Mouse (Mus musculus): ENCODE measurements around the gene Cpsf4. TPM values are rescaled to one million over a fixed set of nuclear protein-coding genes. Genes with fewer than 3 reads are reported as not detected.

Cpsf4 gene
- polyA plus RNA-seq, 1 experiment from 2014 or later = 27.3 TPM

DNA sequence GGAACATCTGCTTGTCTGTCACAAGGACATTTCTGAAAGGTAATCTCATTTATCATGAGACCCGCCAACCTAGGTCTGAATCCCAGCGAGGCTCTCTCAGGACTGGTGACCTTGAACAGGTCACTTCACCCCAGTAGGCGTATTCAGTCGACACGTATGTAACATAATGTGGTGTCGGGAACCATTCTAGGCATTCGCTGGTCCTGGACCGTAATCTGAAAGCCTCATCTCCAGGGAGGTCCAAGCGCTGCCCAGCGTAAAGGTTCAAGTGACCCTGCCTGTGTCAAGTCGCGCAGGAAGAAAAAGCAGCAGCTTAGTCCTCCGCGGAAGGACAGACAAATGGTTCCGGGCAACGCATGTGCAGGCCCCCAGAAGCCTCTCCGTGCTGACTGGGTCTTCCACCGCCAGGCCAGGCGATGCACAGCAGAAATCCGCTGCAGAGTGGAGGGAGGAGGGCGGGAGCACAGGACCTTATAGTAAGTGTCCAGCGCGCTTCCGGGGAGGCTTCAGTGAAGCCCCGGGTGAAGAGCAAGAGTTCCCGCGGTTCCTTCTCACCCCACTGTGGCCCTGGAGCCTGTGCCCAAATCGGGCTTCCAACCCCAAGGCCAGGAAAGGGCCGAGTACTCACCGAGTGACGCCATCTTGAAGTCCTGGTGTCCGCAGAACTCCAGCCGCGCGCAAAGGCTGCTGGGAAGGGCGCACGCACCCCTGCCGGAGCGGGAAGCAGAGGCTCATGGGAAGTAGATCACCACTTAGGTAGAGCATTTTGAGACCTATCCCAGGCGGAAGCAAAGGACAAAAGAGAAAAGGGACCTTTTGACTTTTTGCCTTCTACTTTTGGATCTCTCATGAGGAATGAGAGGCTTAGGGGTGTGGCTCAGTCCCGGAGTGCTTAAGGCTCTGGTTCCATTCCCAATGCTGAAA is 24.1 kb downstream of the Cpsf4 start:
- peak; percentile 91 for ATAC-seq (ENCODE audit: low FRiP score)
- Histone ChIP-seq H3K9ac (ENCODE audit: low read depth, low read length) (peak overlapping the region; percentile 92), H3K4me3 (ENCODE audit: low read depth, low read length) (peak overlapping the region; percentile 72), H3K36me3 (ENCODE audit: control insufficient read depth, insufficient read depth, low read length) (peaks cover 9% of the 10 kb centered on the region; the same call in 1 of the 2 replicates), H3K27ac (ENCODE audit: low read depth, low read length) (peak overlapping the region; percentile 73), H3K4me1 (replicated peaks; ENCODE audit: control insufficient read depth, insufficient read depth, low read length) (0 out of 2 replicates have a peak, but pooled peaks cover 2% of the 10 kb centered on the region), H3K9me3 (ENCODE audit: control insufficient read depth, low read length) (no peaks in the 10 kb centered on the region), H3K27me3 (ENCODE audit: control insufficient read depth, insufficient read depth, low read length) (no peaks in the 10 kb centered on the region), H3K4me2 (replicated peaks; ENCODE audit: low read depth, low read length) (peak overlapping the region; percentile 72)
- peak; percentile 93 for DNase-seq (ENCODE audit: low spot score)
- WGBS = under 1% methylated on average over 41 of the region's 41 CpGs

DNA sequence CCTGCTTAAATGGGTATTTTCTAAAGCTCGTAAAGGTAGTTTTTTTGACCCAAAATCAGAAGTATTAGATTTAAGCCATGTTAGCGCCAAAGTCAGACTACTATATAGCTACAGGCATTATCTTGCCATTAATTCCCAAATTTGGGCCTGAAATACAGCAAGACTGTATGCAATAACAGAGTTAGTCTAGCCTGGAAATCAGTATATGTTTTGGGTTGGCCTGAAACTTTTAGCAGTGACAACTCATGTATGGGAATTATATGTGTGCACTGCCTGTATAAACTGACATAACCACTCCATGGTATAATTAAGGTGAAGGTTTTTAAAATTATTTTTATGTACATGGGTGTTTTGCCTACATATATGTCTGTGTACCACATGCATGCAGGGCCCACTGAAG is 24.9 kb downstream of the Cpsf4 start, which contains the start of gene Atp5j2:
TSS of gene Atp5j2 (minus strand) at position 101 of the 400 bp plus-strand sequence.
- DNase-seq (ENCODE audit: low spot score) (no peak), ATAC-seq (ENCODE audit: low FRiP score) (no peak)
- peaks cover 8% of the 10 kb centered on the region; the same call in 1 of the 2 replicates for H3K36me3 ChIP-seq (ENCODE audit: control insufficient read depth, insufficient read depth, low read length)
- H3K27ac ChIP-seq (ENCODE audit: low read depth, low read length) = peak within 1 kb of the TSS; percentile 73
- H3K4me2 ChIP-seq (replicated peaks; ENCODE audit: low read depth, low read length) = peak within 1 kb of the TSS; percentile 72
- peak within 1 kb of the TSS; percentile 72 for H3K4me3 ChIP-seq (ENCODE audit: low read depth, low read length)
- H3K27me3 ChIP-seq (ENCODE audit: control insufficient read depth, insufficient read depth, low read length) = no peaks in the 10 kb centered on the region
- 88% methylated on average over 2 of the region's 2 CpGs for WGBS
- 0 out of 2 replicates have a peak, but pooled peaks cover 2% of the 10 kb centered on the region for H3K4me1 ChIP-seq (replicated peaks; ENCODE audit: control insufficient read depth, insufficient read depth, low read length)
- no peaks in the 10 kb centered on the region for H3K9me3 ChIP-seq (ENCODE audit: control insufficient read depth, low read length)
- peak within 1 kb of the TSS; percentile 92 for H3K9ac ChIP-seq (ENCODE audit: low read depth, low read length)

DNA sequence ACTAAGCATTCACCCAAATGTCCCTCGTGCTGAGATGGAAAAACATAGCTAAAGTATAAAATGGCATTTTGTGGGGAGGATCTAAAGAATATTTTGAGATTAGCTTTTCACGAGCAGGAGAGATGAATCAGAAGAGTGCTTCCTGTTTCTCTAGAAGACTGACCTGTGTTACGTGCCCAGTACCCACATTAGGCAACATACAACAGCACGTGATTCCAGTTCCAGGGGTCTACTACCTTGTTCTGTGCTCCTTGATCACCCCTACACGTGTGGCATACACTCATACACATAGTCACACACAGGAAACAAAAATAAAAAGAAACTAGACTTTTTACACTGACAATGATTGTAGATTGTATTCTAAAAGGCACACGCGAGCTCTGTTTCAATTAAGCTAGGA is 33.4 kb downstream of the Cpsf4 start:
- H3K4me1 ChIP-seq (replicated peaks; ENCODE audit: control insufficient read depth, insufficient read depth, low read length) = peaks cover 3% of the 10 kb centered on the region
- H3K27me3 ChIP-seq (ENCODE audit: control insufficient read depth, insufficient read depth, low read length) = no peaks in the 10 kb centered on the region
- ATAC-seq (ENCODE audit: low FRiP score) = no peak
- no peaks in the 10 kb centered on the region for H3K9me3 ChIP-seq (ENCODE audit: control insufficient read depth, low read length)
- no peak overlapping the region for H3K4me2 ChIP-seq (replicated peaks; ENCODE audit: low read depth, low read length)
- WGBS = 79% methylated on average over 7 of the region's 7 CpGs
- H3K36me3 ChIP-seq (ENCODE audit: control insufficient read depth, insufficient read depth, low read length) = 0 out of 2 replicates have a peak, but pooled peaks cover 3% of the 10 kb centered on the region
- no peak overlapping the region; the same call in 1 of the 2 replicates for H3K4me3 ChIP-seq (ENCODE audit: low read depth, low read length)
- H3K9ac ChIP-seq (ENCODE audit: low read depth, low read length) = no peak overlapping the region
- no peak for DNase-seq (ENCODE audit: low spot score)
- H3K27ac ChIP-seq (ENCODE audit: low read depth, low read length) = no peak overlapping the region

- DNase-seq (ENCODE audit: low spot score) (peak; percentile 85), ATAC-seq (ENCODE audit: low FRiP score) (peak; percentile 17; the same call in 1 of the 2 replicates)
- H3K9me3 ChIP-seq (ENCODE audit: control insufficient read depth, low read length) = no peaks in the 10 kb centered on the region
- no peaks in the 10 kb centered on the region for H3K36me3 ChIP-seq (ENCODE audit: control insufficient read depth, insufficient read depth, low read length)
- H3K27me3 ChIP-seq (ENCODE audit: control insufficient read depth, insufficient read depth, low read length) = no peaks in the 10 kb centered on the region
- WGBS = 2% methylated on average over 37 of the region's 37 CpGs
- peak within 1 kb of the TSS; percentile 80 for H3K4me3 ChIP-seq (ENCODE audit: low read depth, low read length)
- H3K9ac ChIP-seq (ENCODE audit: low read depth, low read length) = peak within 1 kb of the TSS; percentile 72
- peaks cover 4% of the 10 kb centered on the region for H3K4me1 ChIP-seq (replicated peaks; ENCODE audit: control insufficient read depth, insufficient read depth, low read length)
- no peak within 1 kb of the TSS for H3K27ac ChIP-seq (ENCODE audit: low read depth, low read length)
- peak within 1 kb of the TSS; percentile 95 for H3K4me2 ChIP-seq (replicated peaks; ENCODE audit: low read depth, low read length)
Measured at GRCm38 (mm10) chr5:145201321-145201991, 34.4 kb downstream of the Cpsf4 start, which contains the start of gene Zkscan14. Gene Zkscan14, minus strand, starts transcription at chr5:145201868.

DNA sequence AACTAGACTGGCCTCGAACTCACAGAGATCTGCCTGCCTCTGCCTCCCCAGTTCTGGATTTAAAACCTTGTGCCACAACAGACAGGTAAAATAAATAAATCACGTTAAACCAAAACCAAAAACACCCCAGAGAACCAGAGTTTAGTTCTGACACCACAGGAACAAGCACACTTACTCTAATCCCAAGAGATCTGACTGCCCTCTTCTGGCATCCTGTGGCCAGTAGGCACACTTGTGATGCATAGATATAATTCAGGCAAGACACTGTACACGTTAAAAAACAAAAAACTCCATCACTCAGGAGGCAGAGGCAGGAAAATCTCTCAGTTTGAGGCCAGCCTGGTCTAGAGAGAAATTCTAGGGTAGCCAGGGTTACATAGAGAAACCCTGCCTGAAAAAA is 35.4 kb downstream of the Cpsf4 start:
- no peak overlapping the region for H3K9ac ChIP-seq (ENCODE audit: low read depth, low read length)
- peaks cover 4% of the 10 kb centered on the region for H3K4me1 ChIP-seq (replicated peaks; ENCODE audit: control insufficient read depth, insufficient read depth, low read length)
- 49% methylated on average over 3 of the region's 3 CpGs for WGBS
- no peaks in the 10 kb centered on the region for H3K9me3 ChIP-seq (ENCODE audit: control insufficient read depth, low read length)
- H3K27ac ChIP-seq (ENCODE audit: low read depth, low read length) = no peak overlapping the region
- DNase-seq (ENCODE audit: low spot score) = no peak
- H3K27me3 ChIP-seq (ENCODE audit: control insufficient read depth, insufficient read depth, low read length) = no peaks in the 10 kb centered on the region
- no peak overlapping the region for H3K4me3 ChIP-seq (ENCODE audit: low read depth, low read length)
- no peak overlapping the region for H3K4me2 ChIP-seq (replicated peaks; ENCODE audit: low read depth, low read length)
- H3K36me3 ChIP-seq (ENCODE audit: control insufficient read depth, insufficient read depth, low read length) = no peaks in the 10 kb centered on the region
- no peak for ATAC-seq (ENCODE audit: low FRiP score)

- peak within 1 kb of the TSS; percentile 46 for H3K4me2 ChIP-seq (replicated peaks; ENCODE audit: low read depth, low read length)
- no peaks in the 10 kb centered on the region for H3K9me3 ChIP-seq (ENCODE audit: control insufficient read depth, low read length)
- ATAC-seq (ENCODE audit: low FRiP score) (peak; percentile 96), DNase-seq (ENCODE audit: low spot score) (peak; percentile 96)
- H3K4me1 ChIP-seq (replicated peaks; ENCODE audit: control insufficient read depth, insufficient read depth, low read length) = peaks cover 4% of the 10 kb centered on the region
- H3K27me3 ChIP-seq (ENCODE audit: control insufficient read depth, insufficient read depth, low read length) = no peaks in the 10 kb centered on the region
- peak within 1 kb of the TSS; percentile 44 for H3K9ac ChIP-seq (ENCODE audit: low read depth, low read length)
- peak within 1 kb of the TSS; percentile 48 for H3K4me3 ChIP-seq (ENCODE audit: low read depth, low read length)
- peak within 1 kb of the TSS; percentile 80 for H3K27ac ChIP-seq (ENCODE audit: low read depth, low read length)
- no peaks in the 10 kb centered on the region for H3K36me3 ChIP-seq (ENCODE audit: control insufficient read depth, insufficient read depth, low read length)
- under 1% methylated on average over 22 of the region's 22 CpGs for WGBS
Measured at GRCm38 (mm10) chr5:145203936-145204691, 37.1 kb downstream of the Cpsf4 start, which contains the start of gene Zkscan5. Gene Zkscan5, plus strand, starts transcription at chr5:145204562.

DNA sequence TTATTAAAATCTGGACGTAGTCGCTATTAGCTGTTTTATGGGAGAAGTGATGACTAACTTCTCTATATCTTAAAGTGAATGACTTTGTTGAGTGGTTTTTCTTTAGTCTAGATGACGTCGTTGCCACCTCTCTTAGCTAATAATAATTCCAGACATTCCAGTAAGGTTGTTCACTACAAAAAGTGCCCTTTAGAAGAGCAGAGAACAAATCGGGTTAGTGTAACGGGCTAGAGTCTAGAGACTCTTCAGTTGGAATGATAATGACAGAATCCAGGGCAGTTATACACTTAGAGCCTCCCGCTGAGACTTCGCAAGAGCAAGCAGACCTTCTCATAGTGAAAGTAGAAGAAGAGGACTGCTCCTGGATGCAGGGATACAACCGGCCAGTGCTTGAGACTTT is 38.0 kb downstream of the Cpsf4 start:
- DNase-seq (ENCODE audit: low spot score) (no peak), ATAC-seq (ENCODE audit: low FRiP score) (no peak)
- Histone ChIP-seq H3K9me3 (ENCODE audit: control insufficient read depth, low read length) (no peaks in the 10 kb centered on the region), H3K27me3 (ENCODE audit: control insufficient read depth, insufficient read depth, low read length) (no peaks in the 10 kb centered on the region), H3K36me3 (ENCODE audit: control insufficient read depth, insufficient read depth, low read length) (no peaks in the 10 kb centered on the region), H3K4me2 (replicated peaks; ENCODE audit: low read depth, low read length) (peak overlapping the region; percentile 38), H3K9ac (ENCODE audit: low read depth, low read length) (peak overlapping the region; percentile 7; the same call in 1 of the 2 replicates), H3K4me3 (ENCODE audit: low read depth, low read length) (peak overlapping the region; percentile 48), H3K27ac (ENCODE audit: low read depth, low read length) (no peak overlapping the region), H3K4me1 (replicated peaks; ENCODE audit: control insufficient read depth, insufficient read depth, low read length) (peaks cover 4% of the 10 kb centered on the region)
- WGBS = 26% methylated on average over 9 of the region's 9 CpGs

GRCm38 (mm10) chr5:145207385-145207784 is 40.4 kb downstream of the Cpsf4 start:
- Histone ChIP-seq H3K9ac (ENCODE audit: low read depth, low read length) (no peak overlapping the region), H3K4me1 (replicated peaks; ENCODE audit: control insufficient read depth, insufficient read depth, low read length) (peaks cover 4% of the 10 kb centered on the region), H3K9me3 (ENCODE audit: control insufficient read depth, low read length) (no peaks in the 10 kb centered on the region), H3K36me3 (ENCODE audit: control insufficient read depth, insufficient read depth, low read length) (0 out of 2 replicates have a peak, but pooled peaks cover 5% of the 10 kb centered on the region), H3K27me3 (ENCODE audit: control insufficient read depth, insufficient read depth, low read length) (no peaks in the 10 kb centered on the region), H3K27ac (ENCODE audit: low read depth, low read length) (no peak overlapping the region), H3K4me2 (replicated peaks; ENCODE audit: low read depth, low read length) (no peak overlapping the region), H3K4me3 (ENCODE audit: low read depth, low read length) (no peak overlapping the region)
- ATAC-seq (ENCODE audit: low FRiP score) = no peak
- DNase-seq (ENCODE audit: low spot score) = no peak
- 95% methylated on average over 6 of the region's 6 CpGs for WGBS

Data from hindbrain, embryonic 11.5 days (tissue).